Mouse (Mus musculus): ENCODE data around the gene Drd3. TPM values are rescaled to one million over a fixed set of nuclear protein-coding genes. Genes with fewer than 3 reads are reported as not detected.

The Drd3 gene
- polyA plus RNA-seq (2016; fragmentation: Nextera tagmentation; extraction: Ambion mirVana), result not detected in 2 replicates

DNA sequence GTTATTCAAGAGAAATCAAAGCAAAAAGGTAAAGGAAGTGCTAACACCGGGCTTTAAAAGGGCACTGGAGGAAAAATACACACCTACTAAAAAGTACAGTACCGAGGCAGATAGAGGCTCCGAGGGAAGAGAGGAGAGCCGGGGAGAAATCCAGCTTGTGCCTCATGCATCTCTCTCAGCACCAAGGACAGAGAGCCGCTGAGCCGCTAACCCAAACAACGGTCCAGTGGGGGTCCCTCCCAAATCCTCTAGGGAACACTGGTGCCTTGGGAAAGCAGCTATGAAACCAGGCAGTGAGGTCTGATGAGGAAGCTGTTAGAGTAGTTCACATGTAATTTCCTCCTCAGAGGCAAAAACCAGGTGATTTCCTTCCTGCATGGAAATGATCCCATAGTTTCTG, at the start of gene Drd3:
Gene Drd3, plus strand, starts transcription at position 276 of the 400 bp plus-strand sequence.
- H3K4me3 ChIP-seq, result no peak within 1 kb of the TSS
- H3K36me3 ChIP-seq, result no peaks in the 10 kb centered on the region
- H3K4me1 ChIP-seq (replicated peaks), result no peaks in the 10 kb centered on the region
- H3K9me3 ChIP-seq, result no peaks in the 10 kb centered on the region
- 19% methylated on average over 7 of the region's 7 CpGs for WGBS
- no peak within 1 kb of the TSS for H3K27ac ChIP-seq
- peak; percentile 27 for DNase-seq (ENCODE audit: low spot score)
- no peaks in the 10 kb centered on the region for H3K27me3 ChIP-seq (ENCODE audit: insufficient read depth, poor library complexity, severe bottlenecking)

DNA sequence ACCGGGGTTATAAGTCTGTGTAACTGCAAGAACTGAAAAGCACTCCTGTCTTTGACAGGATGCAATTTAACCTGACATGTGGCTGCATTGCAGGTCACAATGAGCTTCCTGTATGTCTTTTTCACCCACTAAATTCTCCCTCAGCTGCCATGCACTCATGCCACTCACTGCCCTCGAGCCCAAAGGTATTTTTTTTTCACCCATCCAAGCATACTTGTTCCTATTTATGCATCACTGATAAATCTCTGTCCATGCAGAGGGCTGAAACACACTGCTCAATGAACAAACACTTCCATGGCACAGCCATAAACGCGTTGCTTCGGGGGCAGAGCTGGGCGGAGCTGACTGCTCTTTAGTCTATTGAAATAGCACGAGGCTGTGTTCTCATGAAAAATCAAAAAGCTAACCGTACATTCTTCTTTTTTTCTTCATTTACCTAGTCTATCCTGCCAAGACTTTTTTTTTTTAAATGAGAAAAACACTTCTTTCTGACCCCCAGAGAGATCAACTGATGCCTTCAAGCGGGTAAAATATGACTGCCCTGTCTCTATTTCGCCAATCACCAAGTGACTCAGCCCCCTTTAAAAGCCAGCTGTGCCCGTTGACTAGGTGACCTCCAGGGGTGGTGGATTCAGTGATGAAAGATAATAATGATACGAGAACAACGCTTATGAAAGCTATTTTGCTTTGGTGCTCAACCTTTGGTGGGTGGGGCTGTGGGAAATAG, 45.3 kb upstream of the Drd3 start:
- 74% methylated on average over 13 of the region's 13 CpGs for WGBS
- Histone ChIP-seq H3K36me3 (no peaks in the 10 kb centered on the region), H3K27me3 (ENCODE audit: insufficient read depth, poor library complexity, severe bottlenecking) (no peaks in the 10 kb centered on the region), H3K27ac (peak overlapping the region; percentile 50; the same call in 1 of the 2 replicates), H3K4me3 (no peak overlapping the region), H3K4me1 (replicated peaks) (peaks cover 21% of the 10 kb centered on the region), H3K9me3 (no peaks in the 10 kb centered on the region)
- no peak for DNase-seq (ENCODE audit: low spot score)

DNA sequence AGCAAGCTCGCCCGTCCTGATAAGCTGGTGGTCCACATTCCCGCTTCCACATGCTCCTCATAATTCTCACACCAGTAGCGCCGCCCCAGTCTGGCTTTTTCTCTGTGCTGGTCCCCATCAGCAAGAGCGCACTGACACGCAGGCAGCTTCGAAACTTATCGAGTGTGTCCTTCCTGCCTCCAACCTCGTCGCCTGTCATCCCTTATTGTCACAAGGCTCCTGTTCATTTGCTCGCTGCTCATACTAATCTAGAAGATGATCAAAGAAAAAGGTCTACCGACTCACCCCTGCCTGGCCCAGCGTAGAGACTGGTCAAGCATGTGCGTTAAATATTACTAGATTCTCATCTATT, 44.8 kb upstream of the Drd3 start:
- no peak for DNase-seq (ENCODE audit: low spot score)
- no peaks in the 10 kb centered on the region for H3K27me3 ChIP-seq (ENCODE audit: insufficient read depth, poor library complexity, severe bottlenecking)
- H3K27ac ChIP-seq, result peak overlapping the region; percentile 50; the same call in 1 of the 2 replicates
- WGBS, result 62% methylated on average over 15 of the region's 15 CpGs
- no peak overlapping the region for H3K4me3 ChIP-seq
- H3K9me3 ChIP-seq, result no peaks in the 10 kb centered on the region
- H3K36me3 ChIP-seq, result no peaks in the 10 kb centered on the region
- peaks cover 21% of the 10 kb centered on the region for H3K4me1 ChIP-seq (replicated peaks)

DNA sequence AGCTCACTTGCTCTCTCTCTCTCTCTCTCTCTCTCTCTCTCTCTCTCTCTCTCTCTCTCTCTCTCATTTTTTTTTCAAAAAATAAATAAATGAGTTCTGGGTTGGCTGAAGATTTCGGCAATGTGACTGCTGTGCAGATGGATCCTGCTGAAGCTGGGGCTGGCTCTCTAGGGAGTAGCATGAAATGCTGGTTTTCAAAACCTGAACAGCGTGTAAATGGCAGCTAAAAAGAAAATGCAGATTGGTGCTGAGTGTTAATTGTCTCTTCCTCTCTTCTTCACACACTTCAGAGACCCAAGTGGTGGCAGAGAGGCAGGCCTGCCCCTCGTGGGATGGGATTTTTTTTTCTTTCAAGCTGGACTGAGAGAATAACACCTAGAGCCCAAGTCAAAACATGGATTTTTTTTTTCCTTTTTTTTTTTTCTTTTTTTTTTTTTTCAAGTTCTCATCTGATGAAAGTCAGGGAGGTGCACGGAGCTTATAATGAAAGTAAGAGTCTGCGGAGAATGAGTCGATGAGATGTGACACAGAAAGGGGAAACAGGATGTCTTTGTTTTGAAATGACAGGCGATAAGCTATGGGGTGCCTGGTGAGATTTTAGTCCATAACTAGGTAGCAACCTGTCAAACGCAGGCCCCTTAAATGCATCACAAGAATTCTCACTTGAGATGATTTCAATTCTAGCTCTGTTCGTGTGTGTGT, 44.2 kb upstream of the Drd3 start:
- Histone ChIP-seq H3K4me3 (no peak overlapping the region), H3K27me3 (ENCODE audit: insufficient read depth, poor library complexity, severe bottlenecking) (no peaks in the 10 kb centered on the region), H3K9me3 (no peaks in the 10 kb centered on the region), H3K4me1 (replicated peaks) (peaks cover 21% of the 10 kb centered on the region), H3K27ac (peak overlapping the region; percentile 50; the same call in 1 of the 2 replicates), H3K36me3 (no peaks in the 10 kb centered on the region)
- WGBS, result 41% methylated on average over 9 of the region's 9 CpGs
- no peak for DNase-seq (ENCODE audit: low spot score)

GRCm38 (mm10) chr16:43710134-43710475, 43.7 kb upstream of the Drd3 start:
- Histone ChIP-seq H3K4me3 (no peak overlapping the region), H3K36me3 (no peaks in the 10 kb centered on the region), H3K27ac (no peak overlapping the region), H3K27me3 (ENCODE audit: insufficient read depth, poor library complexity, severe bottlenecking) (no peaks in the 10 kb centered on the region), H3K9me3 (no peaks in the 10 kb centered on the region), H3K4me1 (replicated peaks) (peaks cover 21% of the 10 kb centered on the region)
- no peak for DNase-seq (ENCODE audit: low spot score)
- 54% methylated on average over 6 of the region's 6 CpGs for WGBS

DNA sequence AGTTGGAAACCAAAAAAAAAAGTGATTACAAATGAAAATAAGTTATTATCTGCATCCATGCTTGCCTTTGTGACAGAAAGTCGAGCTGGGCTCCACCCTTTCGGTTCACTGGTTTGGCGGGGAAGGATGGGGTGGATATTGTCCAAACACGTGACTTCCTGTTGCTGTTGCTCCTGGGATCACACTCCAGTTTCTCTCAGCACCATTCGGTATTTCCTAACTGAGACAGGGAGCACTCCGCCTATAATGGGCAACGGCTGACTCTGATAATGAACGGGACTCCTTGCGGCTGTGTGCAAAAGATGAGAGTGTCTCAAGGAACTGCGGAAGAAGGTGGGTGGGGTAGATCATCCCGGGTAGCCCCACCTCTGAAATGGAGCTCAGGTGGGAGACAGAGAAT, 43.2 kb upstream of the Drd3 start:
- DNase-seq (ENCODE audit: low spot score), result no peak
- H3K4me1 ChIP-seq (replicated peaks), result peaks cover 21% of the 10 kb centered on the region
- no peak overlapping the region for H3K4me3 ChIP-seq
- H3K9me3 ChIP-seq, result no peaks in the 10 kb centered on the region
- no peak overlapping the region for H3K27ac ChIP-seq
- no peaks in the 10 kb centered on the region for H3K27me3 ChIP-seq (ENCODE audit: insufficient read depth, poor library complexity, severe bottlenecking)
- WGBS, result 87% methylated on average over 11 of the region's 11 CpGs
- no peaks in the 10 kb centered on the region for H3K36me3 ChIP-seq

DNA sequence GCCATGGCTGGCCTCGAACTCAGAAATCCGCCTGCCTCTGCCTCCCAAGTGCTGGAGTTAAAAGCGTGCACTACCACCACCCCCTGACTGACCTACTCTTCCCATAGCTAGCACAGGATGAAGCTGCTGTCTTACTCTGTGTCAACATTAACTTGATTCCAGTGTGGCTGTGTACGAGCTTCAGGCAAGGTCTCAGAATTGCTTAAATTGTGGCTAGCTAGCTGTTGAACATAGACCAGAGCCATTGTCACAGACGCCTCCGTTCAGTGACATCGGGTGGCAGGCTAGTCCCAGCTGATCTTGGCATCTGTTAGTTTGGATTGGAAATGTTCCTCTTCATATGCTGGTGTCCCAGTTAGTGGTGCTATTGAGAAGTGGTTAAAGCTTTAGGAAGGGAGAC, 42.5 kb upstream of the Drd3 start:
- H3K27ac ChIP-seq, result no peak overlapping the region
- H3K4me3 ChIP-seq, result no peak overlapping the region
- 91% methylated on average over 7 of the region's 7 CpGs for WGBS
- no peaks in the 10 kb centered on the region for H3K9me3 ChIP-seq
- no peaks in the 10 kb centered on the region for H3K36me3 ChIP-seq
- H3K4me1 ChIP-seq (replicated peaks), result peaks cover 21% of the 10 kb centered on the region
- no peaks in the 10 kb centered on the region for H3K27me3 ChIP-seq (ENCODE audit: insufficient read depth, poor library complexity, severe bottlenecking)
- DNase-seq (ENCODE audit: low spot score), result no peak

- Histone ChIP-seq H3K36me3 (no peaks in the 10 kb centered on the region), H3K4me1 (replicated peaks) (no peaks in the 10 kb centered on the region), H3K9me3 (no peaks in the 10 kb centered on the region), H3K27me3 (ENCODE audit: insufficient read depth, poor library complexity, severe bottlenecking) (no peaks in the 10 kb centered on the region), H3K4me3 (no peak overlapping the region), H3K27ac (no peak overlapping the region)
- WGBS, result 63% methylated on average over 3 of the region's 3 CpGs
- DNase-seq (ENCODE audit: low spot score), result no peak
Measured at GRCm38 (mm10) chr16:43724444-43724843, 29.4 kb upstream of the Drd3 start.

DNA sequence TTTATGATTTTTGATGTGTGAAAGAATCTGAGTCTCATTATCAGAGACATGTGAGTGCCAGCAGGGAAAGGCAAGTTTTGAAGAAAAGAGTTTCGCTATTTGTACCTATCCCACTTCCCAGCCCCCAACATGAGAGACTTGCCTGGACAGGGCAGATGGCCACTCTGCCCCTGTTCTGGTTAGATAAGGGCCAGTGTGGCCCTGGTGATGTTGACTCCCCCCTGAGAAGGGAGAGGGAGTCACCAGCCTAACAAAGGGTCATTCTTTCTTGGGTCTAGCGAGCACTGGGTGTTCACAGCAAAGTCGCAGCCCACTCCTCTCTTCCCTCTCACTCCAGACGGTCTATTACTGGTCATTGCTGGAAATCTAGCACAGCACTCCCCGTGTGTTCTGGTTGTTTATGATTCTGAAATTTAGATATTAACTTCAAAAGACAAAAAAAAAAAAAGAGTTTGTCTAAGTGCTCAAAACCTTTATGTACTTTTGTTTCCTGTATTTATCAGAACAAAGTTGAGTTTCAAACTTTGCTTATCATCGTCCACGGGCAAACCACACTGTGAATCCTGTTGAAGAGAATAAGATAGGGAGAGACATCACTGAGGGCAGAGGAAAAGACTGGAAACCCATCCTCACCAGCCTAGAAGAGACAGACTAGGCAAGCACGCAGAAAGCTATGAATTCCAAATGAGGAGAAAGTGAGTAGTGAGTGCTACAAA, 24.2 kb upstream of the Drd3 start:
- Histone ChIP-seq H3K4me3 (no peak overlapping the region), H3K27me3 (ENCODE audit: insufficient read depth, poor library complexity, severe bottlenecking) (no peaks in the 10 kb centered on the region), H3K4me1 (replicated peaks) (no peaks in the 10 kb centered on the region), H3K9me3 (no peaks in the 10 kb centered on the region), H3K27ac (no peak overlapping the region), H3K36me3 (no peaks in the 10 kb centered on the region)
- no peak for DNase-seq (ENCODE audit: low spot score)
- WGBS, result 80% methylated on average over 8 of the region's 8 CpGs

DNA sequence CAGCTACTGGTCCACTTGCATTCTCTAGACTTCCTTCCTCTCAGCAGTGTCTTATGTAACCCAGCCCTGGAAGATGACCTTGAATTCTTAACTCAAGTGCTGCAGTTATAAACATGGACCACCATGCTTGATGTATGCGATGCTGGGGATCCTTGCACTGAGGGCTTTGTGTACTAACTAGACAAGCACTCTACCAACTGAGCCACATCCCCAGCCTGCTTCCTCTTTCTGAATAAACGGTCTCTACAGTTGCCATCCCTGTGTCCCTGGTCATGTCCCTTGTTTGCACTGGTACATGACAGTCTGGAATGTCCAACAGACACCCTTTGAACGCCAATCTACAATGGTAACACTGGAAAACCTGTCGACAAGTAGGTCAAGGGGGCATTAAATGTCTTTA, 23.5 kb upstream of the Drd3 start:
- no peak overlapping the region for H3K27ac ChIP-seq
- H3K4me3 ChIP-seq, result no peak overlapping the region
- H3K4me1 ChIP-seq (replicated peaks), result no peaks in the 10 kb centered on the region
- H3K9me3 ChIP-seq, result no peaks in the 10 kb centered on the region
- 85% methylated on average over 4 of the region's 4 CpGs for WGBS
- H3K27me3 ChIP-seq (ENCODE audit: insufficient read depth, poor library complexity, severe bottlenecking), result no peaks in the 10 kb centered on the region
- no peak for DNase-seq (ENCODE audit: low spot score)
- no peaks in the 10 kb centered on the region for H3K36me3 ChIP-seq

DNA sequence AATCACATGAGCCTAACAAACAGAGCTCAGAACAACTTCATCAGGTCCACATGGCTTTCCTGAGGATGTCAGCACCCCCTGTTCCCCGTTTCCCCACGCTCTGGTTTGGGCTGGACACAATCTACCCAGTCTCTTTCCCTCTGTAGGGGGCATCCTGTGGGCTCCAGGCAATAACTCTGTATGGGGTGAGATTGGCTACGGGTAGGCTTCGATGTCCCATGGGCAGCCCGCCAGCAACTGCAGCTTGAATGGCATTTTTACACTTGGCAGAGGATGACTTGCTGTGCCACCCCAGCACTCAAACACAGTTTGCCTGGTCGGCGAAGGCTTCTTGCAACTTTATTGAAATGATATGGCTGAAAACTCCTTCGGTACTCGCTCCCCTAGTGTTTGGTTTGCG, 21.3 kb upstream of the Drd3 start:
- Histone ChIP-seq H3K4me3 (no peak overlapping the region), H3K36me3 (no peaks in the 10 kb centered on the region), H3K9me3 (no peaks in the 10 kb centered on the region), H3K27me3 (ENCODE audit: insufficient read depth, poor library complexity, severe bottlenecking) (no peaks in the 10 kb centered on the region), H3K4me1 (replicated peaks) (no peaks in the 10 kb centered on the region), H3K27ac (no peak overlapping the region)
- no peak for DNase-seq (ENCODE audit: low spot score)
- 94% methylated on average over 10 of the region's 10 CpGs for WGBS

DNA sequence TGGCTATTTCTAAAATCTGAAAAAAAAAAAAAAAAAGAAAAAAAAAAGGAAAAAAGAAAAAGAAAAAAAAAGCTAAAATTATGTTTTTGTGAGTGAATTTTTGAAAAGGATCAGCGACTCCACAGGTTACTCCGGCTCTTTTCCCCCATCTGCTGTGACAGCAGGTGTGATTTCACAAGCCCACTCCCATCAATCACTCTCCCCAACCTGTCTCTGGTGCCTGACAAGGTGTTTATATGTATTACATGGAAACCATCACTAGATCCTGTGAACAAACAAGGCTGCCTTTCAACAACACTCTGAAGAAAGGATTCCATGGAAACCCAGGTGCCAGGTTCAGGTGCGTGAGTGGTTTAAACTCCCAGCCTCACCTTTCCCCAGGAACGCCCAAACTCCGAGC, 20.9 kb upstream of the Drd3 start:
- H3K9me3 ChIP-seq, result no peaks in the 10 kb centered on the region
- WGBS, result 91% methylated on average over 5 of the region's 5 CpGs
- no peaks in the 10 kb centered on the region for H3K36me3 ChIP-seq
- DNase-seq (ENCODE audit: low spot score), result no peak
- H3K27me3 ChIP-seq (ENCODE audit: insufficient read depth, poor library complexity, severe bottlenecking), result no peaks in the 10 kb centered on the region
- H3K4me1 ChIP-seq (replicated peaks), result no peaks in the 10 kb centered on the region
- H3K27ac ChIP-seq, result no peak overlapping the region
- no peak overlapping the region for H3K4me3 ChIP-seq

- Histone ChIP-seq H3K27me3 (ENCODE audit: insufficient read depth, poor library complexity, severe bottlenecking) (no peaks in the 10 kb centered on the region), H3K9me3 (no peaks in the 10 kb centered on the region), H3K27ac (no peak overlapping the region), H3K4me1 (replicated peaks) (no peaks in the 10 kb centered on the region), H3K36me3 (no peaks in the 10 kb centered on the region), H3K4me3 (no peak overlapping the region)
- no peak for DNase-seq (ENCODE audit: low spot score)
- WGBS, result 85% methylated on average over 4 of the region's 4 CpGs
Measured at GRCm38 (mm10) chr16:43737933-43738332, 15.9 kb upstream of the Drd3 start.

Measured in hindbrain, embryonic 10.5 days (tissue).